Mouse (Mus musculus): ENCODE results near the gene BC048562.
A peak's percentile ranks its signal among the peaks of the same experiment; 100 is the strongest.

The BC048562 gene

GRCm38 (mm10) chr9:108481520-108482210 lies 45.4 kb downstream of the BC048562 start:
- no peak for DNase-seq

GRCm38 (mm10) chr9:108483051-108483790 lies 46.9 kb downstream of the BC048562 start:
- DNase-seq, result no peak

- no peak for DNase-seq
Observed at GRCm38 (mm10) chr9:108484021-108484420, 47.7 kb downstream of the BC048562 start.

DNA sequence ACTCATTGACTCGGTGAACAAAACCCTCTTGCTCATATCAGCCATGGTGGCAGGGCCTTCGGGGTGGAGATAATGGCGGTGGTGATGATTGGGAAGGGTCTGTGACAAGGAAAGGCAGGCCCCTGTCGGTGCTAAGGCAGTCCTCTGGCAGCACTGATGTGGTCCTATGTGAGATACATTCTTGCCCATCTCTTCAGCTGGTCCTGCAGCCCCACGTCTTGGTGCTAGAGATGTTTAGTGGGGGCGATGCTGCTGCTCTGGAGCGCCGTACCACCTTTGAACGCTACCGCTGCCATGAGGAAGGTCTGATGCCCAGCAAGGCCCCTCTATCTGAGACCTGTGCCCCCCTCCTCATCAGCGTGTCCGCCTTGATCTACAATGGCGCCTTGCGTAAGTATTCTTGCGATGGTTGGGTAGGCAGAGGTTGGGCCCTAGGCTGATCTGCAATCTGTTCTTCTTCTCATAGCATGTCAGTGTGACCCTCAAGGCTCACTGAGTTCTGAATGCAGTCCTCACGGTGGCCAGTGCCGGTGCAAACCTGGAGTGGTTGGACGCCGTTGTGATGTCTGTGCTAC lies 49.1 kb downstream of the BC048562 start:
- DNase-seq, result no peak

DNA sequence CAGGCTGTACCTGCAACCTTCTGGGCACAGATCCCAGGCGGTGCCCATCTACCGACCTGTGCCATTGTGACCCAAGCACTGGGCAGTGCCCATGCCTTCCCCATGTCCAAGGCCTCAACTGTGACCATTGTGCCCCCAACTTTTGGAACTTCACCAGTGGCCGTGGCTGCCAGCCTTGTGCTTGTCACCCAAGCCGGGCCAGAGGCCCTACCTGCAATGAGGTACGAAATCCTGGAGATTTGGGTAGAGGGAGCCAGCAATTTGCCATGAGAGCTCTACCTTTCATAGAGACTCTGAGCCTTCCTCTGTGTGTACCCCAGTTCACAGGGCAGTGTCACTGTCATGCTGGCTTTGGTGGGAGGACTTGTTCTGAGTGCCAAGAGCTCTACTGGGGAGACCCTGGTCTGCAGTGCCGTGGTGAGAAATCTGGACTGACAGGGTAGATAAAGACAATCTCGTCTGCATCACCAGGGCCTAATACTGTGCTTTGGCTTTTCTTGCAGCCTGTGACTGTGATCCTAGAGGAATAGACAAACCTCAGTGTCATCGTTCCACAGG lies 50.8 kb downstream of the BC048562 start:
- DNase-seq, result no peak

- DNase-seq, result no peak
Observed at GRCm38 (mm10) chr9:108488403-108488802, 52.1 kb downstream of the BC048562 start.

GRCm38 (mm10) chr9:108489215-108489614 lies 52.9 kb downstream of the BC048562 start:
- no peak for DNase-seq

GRCm38 (mm10) chr9:108489702-108490558 lies 53.6 kb downstream of the BC048562 start:
- no peak for DNase-seq

DNA sequence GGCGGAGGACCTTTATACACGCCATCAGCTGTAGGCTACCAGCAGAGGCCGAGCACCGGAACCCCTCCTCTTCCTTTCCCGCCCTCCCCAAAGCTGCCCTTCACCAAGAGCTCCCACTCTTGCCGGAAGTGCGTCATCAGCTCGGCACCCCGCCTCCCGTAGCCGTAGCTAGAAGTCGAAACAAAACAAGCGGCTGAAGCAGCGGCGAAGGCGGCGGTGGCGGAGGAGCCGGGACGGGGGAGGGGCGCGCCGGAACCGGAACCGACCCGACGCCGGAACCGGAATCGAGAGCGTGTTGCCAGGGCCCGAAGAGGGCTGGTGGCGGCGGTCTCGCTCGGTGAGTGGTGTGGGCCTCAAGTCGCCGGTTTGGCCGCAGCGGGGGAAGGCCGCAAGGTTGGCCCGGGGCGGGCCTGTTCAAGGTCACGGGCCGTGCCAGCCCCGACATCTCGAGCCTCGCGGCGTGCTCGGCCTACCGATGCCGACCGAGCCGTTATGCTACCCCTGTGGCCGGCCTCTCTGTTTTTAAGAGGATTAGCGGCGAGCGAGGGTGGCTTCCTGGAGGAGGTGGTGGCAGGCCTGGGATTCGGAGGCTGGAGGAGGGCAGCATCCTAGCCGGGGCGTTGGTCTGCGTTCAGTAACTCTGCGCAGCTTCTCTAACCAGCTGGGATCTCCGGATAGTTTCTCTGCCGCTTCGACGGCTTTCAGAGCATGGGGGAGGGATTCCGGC lies 54.4 kb downstream of the BC048562 start, which contains the start of gene Usp19:
Usp19 (plus strand) TSS at position 44 of the 727 bp plus-strand sequence.
- peak; percentile 97 for DNase-seq

GRCm38 (mm10) chr9:108491286-108491580 lies 55.0 kb downstream of the BC048562 start:
- no peak for DNase-seq

GRCm38 (mm10) chr9:108492043-108492750 lies 55.9 kb downstream of the BC048562 start:
- DNase-seq, result no peak

DNA sequence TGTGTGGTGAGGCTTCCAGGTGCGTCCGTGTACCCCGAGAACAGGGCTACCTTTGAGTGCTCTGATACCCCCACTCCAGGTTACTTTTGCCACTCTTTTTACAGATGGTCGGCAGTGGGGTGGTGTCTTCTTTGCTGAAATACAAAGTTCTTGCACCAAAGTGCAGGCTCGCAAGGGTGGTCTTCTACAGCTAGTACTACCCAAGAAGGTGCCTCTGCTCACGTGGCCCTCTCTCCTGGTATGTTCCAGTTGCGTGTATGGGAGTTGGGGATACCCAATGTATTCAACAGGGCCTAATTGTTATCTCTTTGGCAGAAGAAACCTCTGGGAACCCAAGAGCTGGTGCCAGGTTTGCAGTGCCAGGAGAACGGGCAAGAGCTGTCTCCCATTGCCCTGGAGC lies 57.0 kb downstream of the BC048562 start:
- DNase-seq, result no peak

- no peak for DNase-seq
Observed at GRCm38 (mm10) chr9:108494146-108494825, 58.0 kb downstream of the BC048562 start.

DNA sequence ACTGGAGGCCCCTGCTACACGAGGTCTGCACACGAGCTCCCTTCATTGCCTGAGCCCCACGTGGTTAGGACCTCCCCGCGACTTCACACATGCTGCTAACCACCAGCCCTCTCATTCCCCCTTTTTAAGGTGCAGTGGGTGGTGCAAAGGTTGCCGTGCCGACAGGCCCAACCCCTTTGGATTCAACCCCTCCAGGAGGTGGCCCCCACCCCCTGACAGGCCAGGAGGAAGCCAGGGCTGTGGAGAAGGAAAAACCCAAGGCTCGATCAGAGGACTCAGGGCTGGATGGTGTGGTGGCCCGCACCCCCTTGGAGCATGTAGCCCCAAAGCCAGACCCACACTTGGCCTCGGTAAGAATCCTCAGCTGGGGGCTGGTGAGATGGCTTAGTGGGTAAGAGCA lies 58.6 kb downstream of the BC048562 start:
- DNase-seq, result no peak
